Mouse (Mus musculus): Measurements from ENCODE around the gene Elmod2. TPM values are rescaled to one million over a fixed set of nuclear protein-coding genes. Genes with fewer than 3 reads are reported as not detected.

Gene Elmod2
- 19.6 and 22.2 TPM in 2 replicates for polyA plus RNA-seq (2015; fragmentation: Nextera tagmentation; extraction: Ambion mirVana)

DNA sequence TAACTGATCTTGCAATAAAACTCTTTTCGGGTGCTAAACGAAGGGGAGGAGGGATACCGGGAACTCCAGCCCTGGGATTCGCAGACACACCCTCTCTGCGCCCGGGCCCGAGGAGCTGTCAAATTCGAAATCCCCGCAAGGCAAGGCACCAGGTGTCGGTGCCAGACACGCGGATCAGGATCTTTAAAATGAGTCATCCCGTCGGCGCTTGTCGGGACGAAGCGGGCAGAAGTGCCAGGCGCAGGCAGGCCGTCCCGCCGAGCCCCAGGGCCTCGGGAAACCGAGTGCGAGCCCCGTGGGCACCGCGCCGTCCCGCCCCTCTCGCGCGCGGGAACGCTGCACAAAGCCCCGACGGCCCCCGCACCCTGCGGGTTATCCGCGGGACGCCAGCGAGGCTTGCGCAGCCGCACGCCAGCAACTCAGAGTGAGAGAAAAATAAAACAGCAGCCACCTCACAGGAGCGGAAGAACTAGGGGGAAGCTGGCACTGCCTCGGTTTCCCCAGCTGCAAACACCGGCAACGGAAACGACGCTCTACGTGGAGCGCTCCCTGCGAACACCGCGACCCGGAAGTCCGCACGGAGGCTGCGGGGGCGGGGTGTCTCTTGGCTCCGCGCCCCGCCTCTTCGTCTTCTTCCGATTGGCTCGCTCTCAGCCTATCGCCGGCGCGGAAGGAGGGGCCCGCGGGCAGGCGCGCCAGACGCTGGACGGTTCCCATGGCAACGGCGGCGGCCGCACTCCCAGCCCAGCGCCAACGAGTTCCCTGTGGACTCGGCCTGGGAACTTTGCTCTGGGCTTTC lies at the start of gene Elmod2:
TSS of gene Elmod2 (minus strand) at position 588 of the 799 bp plus-strand sequence.
- peak within 1 kb of the TSS; percentile 88 for H3K27ac ChIP-seq (replicated peaks)
- under 1% methylated on average over 85 of the region's 85 CpGs for WGBS
- H3K4me2 ChIP-seq: peak within 1 kb of the TSS; percentile 88

DNA sequence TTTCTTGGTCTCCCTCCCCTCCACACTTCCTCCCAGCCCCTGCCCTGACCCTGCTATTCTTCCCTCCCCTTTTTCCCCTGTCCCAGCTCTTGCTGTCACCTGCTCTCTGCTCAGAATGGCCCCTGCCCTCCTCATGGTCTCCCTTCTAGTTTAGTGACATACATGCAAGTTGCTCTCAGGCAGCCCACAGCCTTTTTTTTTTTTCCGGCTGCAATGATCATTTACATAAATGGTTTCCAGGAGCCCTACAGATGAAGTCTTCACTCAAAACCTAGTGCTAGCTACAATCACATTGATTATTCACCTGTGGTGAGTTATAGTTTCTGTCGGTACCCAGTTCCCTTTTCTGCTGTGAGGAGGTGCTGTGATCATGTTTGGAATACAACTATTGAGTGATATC lies 48.7 kb upstream of the Elmod2 start:
- Histone ChIP-seq H3K4me1 (replicated peaks) (no peaks in the 10 kb centered on the region), H3K9me3 (no peaks in the 10 kb centered on the region), H3K4me3 (no peak overlapping the region), H3K27ac (replicated peaks) (no peak overlapping the region), H3K4me2 (no peak overlapping the region), H3K27me3 (no peaks in the 10 kb centered on the region), H3K36me3 (no peaks in the 10 kb centered on the region), H3K9ac (no peak overlapping the region)
- ATAC-seq (ENCODE audit: low read depth): no peak
- WGBS: 86% methylated on average over 2 of the region's 2 CpGs

More for the DNA sequence above, at the start of gene Elmod2:
- H3K27me3 ChIP-seq: no peaks in the 10 kb centered on the region; the same call in 1 of the 2 replicates
- no peaks in the 10 kb centered on the region for H3K9me3 ChIP-seq
- peak; percentile 99 for ATAC-seq (ENCODE audit: low read depth)
- H3K9ac ChIP-seq: peak within 1 kb of the TSS; percentile 87
- peak within 1 kb of the TSS; percentile 88 for H3K4me3 ChIP-seq
- H3K36me3 ChIP-seq: peaks cover 16% of the 10 kb centered on the region
- peaks cover 22% of the 10 kb centered on the region for H3K4me1 ChIP-seq (replicated peaks)

DNA sequence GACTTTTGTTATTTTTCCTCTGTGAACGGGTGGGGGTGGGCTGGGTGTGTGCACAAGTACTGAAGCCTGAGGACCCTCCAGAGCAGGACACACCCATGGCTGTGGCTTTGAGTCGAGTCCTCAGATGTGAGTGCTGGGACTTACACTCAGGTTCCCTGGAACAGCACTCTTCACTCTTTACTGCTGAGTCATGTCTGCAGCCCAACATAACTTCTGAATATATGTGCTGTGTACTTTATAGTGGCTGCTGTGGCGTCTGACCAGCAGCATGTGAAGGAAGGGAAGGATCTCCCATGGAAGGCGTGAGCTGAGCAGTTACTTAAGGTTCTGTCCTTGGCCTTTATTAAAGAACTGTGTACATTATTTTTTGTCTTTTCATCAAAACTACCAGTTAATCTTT lies 47.9 kb upstream of the Elmod2 start:
- Histone ChIP-seq H3K9me3 (no peaks in the 10 kb centered on the region), H3K4me3 (no peak overlapping the region), H3K36me3 (no peaks in the 10 kb centered on the region), H3K4me1 (replicated peaks) (no peaks in the 10 kb centered on the region), H3K4me2 (no peak overlapping the region), H3K9ac (no peak overlapping the region), H3K27ac (replicated peaks) (no peak overlapping the region), H3K27me3 (no peaks in the 10 kb centered on the region)
- 76% methylated on average over 4 of the region's 4 CpGs for WGBS
- no peak for ATAC-seq (ENCODE audit: low read depth)

DNA sequence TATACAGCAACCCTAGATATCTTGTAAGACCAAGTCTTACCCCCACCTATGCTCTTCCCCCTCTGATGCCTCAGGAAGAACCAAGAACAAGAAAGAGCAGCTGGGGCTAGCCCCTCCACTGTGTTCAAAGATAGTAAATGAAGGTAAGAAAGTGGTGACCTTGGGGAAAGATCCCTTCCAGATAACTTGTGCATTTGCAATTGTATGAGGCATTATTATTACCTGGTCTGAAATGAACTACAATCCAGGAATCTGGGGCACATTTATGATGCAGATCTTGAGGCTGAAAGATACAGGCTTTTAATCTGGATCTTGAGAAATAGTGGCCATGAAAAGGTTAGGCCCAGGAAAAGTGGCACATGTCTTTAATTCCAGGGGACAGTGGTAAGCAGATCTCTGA lies 44.9 kb upstream of the Elmod2 start:
- Histone ChIP-seq H3K9me3 (no peaks in the 10 kb centered on the region), H3K36me3 (no peaks in the 10 kb centered on the region), H3K4me2 (no peak overlapping the region), H3K9ac (no peak overlapping the region), H3K27ac (replicated peaks) (no peak overlapping the region), H3K27me3 (no peaks in the 10 kb centered on the region), H3K4me1 (replicated peaks) (no peaks in the 10 kb centered on the region), H3K4me3 (no peak overlapping the region)
- ATAC-seq (ENCODE audit: low read depth): no peak

DNA sequence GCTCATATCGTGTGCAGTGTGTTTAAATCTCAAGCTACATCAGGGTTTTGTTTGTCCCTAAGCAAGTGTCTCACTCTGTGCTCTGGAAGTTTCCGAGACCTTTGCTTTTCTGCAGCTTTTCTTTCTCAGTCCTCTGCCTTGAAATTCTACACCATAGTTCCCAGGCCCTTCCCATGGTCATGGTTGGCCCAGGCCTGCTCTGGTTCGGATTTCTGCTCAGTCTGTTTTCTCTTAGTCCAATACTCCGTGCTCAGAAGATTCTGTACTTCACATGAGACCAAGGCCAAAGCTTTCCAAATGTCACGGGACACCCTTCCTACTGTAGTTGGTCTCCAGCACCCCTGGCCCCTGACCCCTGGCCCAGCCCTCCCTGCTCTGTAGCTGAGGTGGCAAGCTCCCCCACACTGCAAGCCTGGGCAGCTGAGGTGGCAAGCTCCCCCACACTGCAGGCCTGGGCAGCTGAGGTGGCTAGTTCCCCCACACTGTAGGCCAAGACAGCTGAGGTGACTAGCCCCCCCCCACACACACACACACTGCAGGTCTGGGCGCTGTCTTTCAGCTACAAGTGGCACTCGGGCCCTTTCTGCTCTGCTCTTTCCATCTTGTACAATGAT lies 31.0 kb upstream of the Elmod2 start:
- Histone ChIP-seq H3K4me1 (replicated peaks) (0 out of 2 replicates have a peak, but pooled peaks cover 4% of the 10 kb centered on the region), H3K9ac (no peak overlapping the region), H3K9me3 (no peaks in the 10 kb centered on the region), H3K4me2 (no peak overlapping the region), H3K27me3 (no peaks in the 10 kb centered on the region), H3K4me3 (no peak overlapping the region), H3K36me3 (no peaks in the 10 kb centered on the region), H3K27ac (replicated peaks) (no peak overlapping the region)
- WGBS: 65% methylated on average over 7 of the region's 7 CpGs
- ATAC-seq (ENCODE audit: low read depth): no peak

DNA sequence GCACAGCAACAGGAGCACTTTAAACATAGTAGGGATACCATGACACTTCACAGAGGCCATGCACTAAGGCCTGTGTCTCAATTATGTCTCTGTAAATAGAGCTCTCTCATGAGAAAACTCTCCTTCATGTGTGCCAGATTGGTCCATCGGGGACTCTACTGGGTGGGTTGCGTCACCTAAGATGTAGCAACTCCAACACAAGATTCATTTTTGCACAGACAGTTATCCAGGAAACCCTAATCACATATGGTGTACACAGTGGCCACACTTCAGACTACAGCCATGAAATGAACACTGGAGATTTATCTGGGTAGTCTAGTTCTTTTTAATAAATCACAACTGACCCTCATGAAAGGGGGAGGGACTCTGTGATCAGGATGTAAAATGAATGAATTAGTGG lies 19.0 kb upstream of the Elmod2 start:
- Histone ChIP-seq H3K9ac (no peak overlapping the region), H3K27ac (replicated peaks) (no peak overlapping the region), H3K4me1 (replicated peaks) (no peaks in the 10 kb centered on the region), H3K9me3 (no peaks in the 10 kb centered on the region), H3K27me3 (no peaks in the 10 kb centered on the region), H3K4me2 (no peak overlapping the region), H3K4me3 (no peak overlapping the region), H3K36me3 (no peaks in the 10 kb centered on the region)
- ATAC-seq (ENCODE audit: low read depth): no peak
- WGBS: 94% methylated on average over 2 of the region's 2 CpGs

DNA sequence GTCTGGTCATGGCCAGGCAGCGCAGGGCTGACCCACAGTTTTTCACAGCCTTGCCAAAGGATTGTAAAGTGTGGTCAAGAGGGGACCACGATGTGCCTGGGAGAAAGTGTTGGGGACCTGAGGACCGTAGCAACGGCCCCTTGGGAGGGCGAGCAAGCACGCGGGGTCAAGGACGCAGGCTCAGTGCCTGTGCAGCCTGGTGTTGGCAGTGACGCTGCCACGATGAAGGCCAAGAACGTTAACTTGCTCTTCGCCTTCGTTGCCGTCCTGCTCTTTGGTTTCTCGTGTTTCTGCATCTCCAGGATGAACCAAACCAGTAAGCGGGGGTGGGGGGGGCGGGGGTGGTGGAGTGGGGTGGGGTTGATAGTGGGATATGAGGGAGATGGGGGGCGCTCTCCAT lies 16.0 kb upstream of the Elmod2 start, which contains the start of gene Mgat4d:
TSS of gene Mgat4d (plus strand) at position 209 of the 400 bp plus-strand sequence.
- H3K27ac ChIP-seq (replicated peaks): no peak within 1 kb of the TSS
- ATAC-seq (ENCODE audit: low read depth): no peak
- H3K4me3 ChIP-seq: no peak within 1 kb of the TSS
- WGBS: 86% methylated on average over 18 of the region's 18 CpGs
- H3K27me3 ChIP-seq: no peaks in the 10 kb centered on the region
- no peaks in the 10 kb centered on the region for H3K9me3 ChIP-seq
- no peak within 1 kb of the TSS for H3K4me2 ChIP-seq
- no peaks in the 10 kb centered on the region for H3K4me1 ChIP-seq (replicated peaks)
- no peak within 1 kb of the TSS for H3K9ac ChIP-seq
- H3K36me3 ChIP-seq: no peaks in the 10 kb centered on the region

DNA sequence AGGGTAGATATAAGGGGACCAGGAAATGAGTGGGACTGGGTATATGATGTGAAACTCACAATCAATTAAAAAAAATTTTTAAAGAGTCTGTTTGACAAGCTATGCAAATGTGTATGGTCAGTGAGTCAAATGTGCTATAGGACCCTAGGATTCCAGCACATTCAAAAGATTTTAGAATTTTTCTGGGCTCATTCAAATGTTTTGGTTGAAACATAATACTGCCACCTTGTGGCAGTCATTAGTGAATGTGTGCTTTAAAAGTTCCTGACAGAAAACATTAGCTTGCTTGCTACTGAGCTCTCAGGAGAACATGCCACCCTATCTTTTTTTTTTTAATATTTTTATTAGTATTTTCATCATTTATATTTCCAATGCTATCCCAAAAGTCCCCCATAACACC lies 10.4 kb upstream of the Elmod2 start:
- H3K27me3 ChIP-seq: no peaks in the 10 kb centered on the region
- no peak overlapping the region for H3K4me2 ChIP-seq
- no peak overlapping the region for H3K9ac ChIP-seq
- no peak overlapping the region for H3K4me3 ChIP-seq
- no peaks in the 10 kb centered on the region for H3K36me3 ChIP-seq
- H3K4me1 ChIP-seq (replicated peaks): no peaks in the 10 kb centered on the region
- no peak for ATAC-seq (ENCODE audit: low read depth)
- H3K9me3 ChIP-seq: no peaks in the 10 kb centered on the region
- H3K27ac ChIP-seq (replicated peaks): no peak overlapping the region

DNA sequence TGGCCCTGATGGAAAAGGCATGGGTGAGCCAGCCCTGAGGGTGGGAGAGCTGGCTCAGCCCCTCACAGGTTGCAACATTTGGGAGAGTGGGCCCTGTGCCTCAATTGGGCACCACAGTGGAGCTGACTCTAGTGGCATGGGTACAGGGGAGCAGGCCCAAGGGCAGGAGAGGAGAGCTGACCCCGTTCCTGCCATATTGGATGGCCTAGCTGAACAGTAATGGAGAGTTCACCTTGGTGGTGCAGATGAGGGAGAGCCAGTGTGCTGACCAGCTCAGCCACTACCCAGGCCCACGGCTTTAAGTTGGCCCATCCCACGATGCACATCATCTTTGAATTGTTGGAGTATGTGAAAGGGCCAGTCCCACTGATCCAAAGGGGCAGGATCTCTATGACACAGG lies 9.8 kb upstream of the Elmod2 start:
- Histone ChIP-seq H3K4me2 (no peak overlapping the region), H3K27me3 (no peaks in the 10 kb centered on the region), H3K9me3 (no peaks in the 10 kb centered on the region), H3K4me1 (replicated peaks) (no peaks in the 10 kb centered on the region), H3K36me3 (no peaks in the 10 kb centered on the region), H3K27ac (replicated peaks) (no peak overlapping the region), H3K4me3 (no peak overlapping the region), H3K9ac (no peak overlapping the region)
- 89% methylated on average over 3 of the region's 3 CpGs for WGBS
- ATAC-seq (ENCODE audit: low read depth): no peak

DNA sequence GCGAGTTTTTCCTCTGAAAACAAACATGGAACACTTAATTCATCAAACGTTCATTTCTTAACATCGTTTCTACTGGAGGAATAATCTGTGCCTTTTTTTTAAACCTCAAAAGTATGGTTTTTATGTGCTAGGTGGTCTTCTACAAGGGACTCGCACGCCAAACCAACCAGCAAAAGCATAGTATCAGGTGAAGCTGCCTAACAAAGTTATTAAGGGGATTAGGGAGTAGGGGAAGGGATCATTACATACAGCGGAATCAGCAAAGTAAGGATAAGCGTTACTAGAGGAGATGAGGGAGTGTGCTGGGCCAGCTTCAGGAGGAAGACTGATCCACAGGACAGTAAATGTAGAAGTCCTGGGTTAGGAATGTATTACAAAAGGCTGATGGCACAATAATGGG lies 578 bp upstream of the Elmod2 start:
- H3K9me3 ChIP-seq: no peaks in the 10 kb centered on the region
- peak overlapping the region; percentile 88 for H3K4me2 ChIP-seq
- H3K27me3 ChIP-seq: no peaks in the 10 kb centered on the region; the same call in 1 of the 2 replicates
- H3K4me3 ChIP-seq: peak overlapping the region; percentile 88
- no peak overlapping the region for H3K9ac ChIP-seq
- WGBS: 11% methylated on average over 7 of the region's 7 CpGs
- H3K4me1 ChIP-seq (replicated peaks): peaks cover 22% of the 10 kb centered on the region
- no peak for ATAC-seq (ENCODE audit: low read depth)
- no peak overlapping the region for H3K27ac ChIP-seq (replicated peaks)
- H3K36me3 ChIP-seq: peaks cover 8% of the 10 kb centered on the region

DNA sequence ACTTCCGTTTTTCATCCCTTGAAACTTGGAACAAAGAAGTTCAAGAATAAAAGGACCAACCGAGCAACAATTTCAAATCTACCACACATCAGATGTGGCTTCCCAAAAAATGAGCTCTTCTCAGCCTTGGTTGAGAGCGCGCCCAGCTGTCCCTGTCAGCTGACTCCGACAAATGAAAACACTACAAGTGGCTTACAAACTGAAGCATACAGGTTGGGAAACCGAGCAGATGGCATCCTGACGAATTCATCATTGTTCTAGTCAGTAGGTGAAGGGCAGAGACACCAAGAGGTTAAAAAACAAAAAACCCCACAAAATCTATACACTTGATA lies 753 bp downstream of the Elmod2 start:
- Histone ChIP-seq H3K9ac (peak overlapping the region; percentile 87), H3K4me1 (replicated peaks) (peaks cover 22% of the 10 kb centered on the region), H3K27ac (replicated peaks) (peak overlapping the region; percentile 88), H3K9me3 (no peaks in the 10 kb centered on the region), H3K36me3 (peaks cover 21% of the 10 kb centered on the region), H3K27me3 (no peaks in the 10 kb centered on the region; the same call in 1 of the 2 replicates), H3K4me3 (peak overlapping the region; percentile 88), H3K4me2 (peak overlapping the region; percentile 88)
- WGBS: 7% methylated on average over 7 of the region's 7 CpGs
- peak; percentile 11; the same call in 1 of the 2 replicates for ATAC-seq (ENCODE audit: low read depth)

DNA sequence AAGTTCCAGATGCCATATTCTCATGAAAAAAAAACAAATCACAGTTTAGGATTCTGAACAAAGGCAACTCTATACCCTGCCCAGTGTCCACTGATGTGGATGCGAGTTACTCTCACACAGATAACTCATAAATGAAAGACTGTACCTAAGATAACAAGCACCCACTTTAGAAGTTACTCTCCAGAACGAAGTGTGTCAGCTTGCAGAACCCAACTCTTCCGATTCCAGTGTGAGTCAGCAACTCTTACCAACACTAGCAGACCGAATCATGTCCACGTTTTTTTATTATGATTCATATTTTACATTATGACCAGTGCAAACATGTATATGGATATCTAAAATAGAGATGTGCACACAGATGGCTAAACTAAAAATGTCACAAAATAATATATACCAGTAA lies 4.4 kb downstream of the Elmod2 start:
- Histone ChIP-seq H3K4me2 (no peak overlapping the region), H3K9me3 (no peaks in the 10 kb centered on the region), H3K36me3 (peaks cover 37% of the 10 kb centered on the region), H3K9ac (no peak overlapping the region), H3K27ac (replicated peaks) (no peak overlapping the region), H3K4me1 (replicated peaks) (peaks cover 19% of the 10 kb centered on the region), H3K27me3 (no peaks in the 10 kb centered on the region), H3K4me3 (no peak overlapping the region)
- no peak for ATAC-seq (ENCODE audit: low read depth)
- 94% methylated on average over 5 of the region's 5 CpGs for WGBS
